In genomic region chr7:139878122-139878521, GRCm38 (mm10) we compare ENCODE assay signal across 14 mouse cellular contexts. TPM values are rescaled to one million over a fixed set of nuclear protein-coding genes. Genes with fewer than 3 reads are reported as not detected.
DNase-seq lines count a peak whose midpoint lies in the region; TF ChIP-seq lines count a peak whose summit lies in the region.
"Had no signal": no experiment of that assay in that cellular context is flagged by ENCODE, and none has a peak within 500 bp of the region (broad histone marks: within the 10 kb centered on the region; RNA-seq: fewer than 3 reads in every experiment).

No protein-coding gene starts in this region.

- no peak for TF ChIP-seq CTCF in layer of hippocampus, adult 2 months (conservative IDR thresholded peaks at IDR 0.05)

- H3K4me3 ChIP-seq in layer of hippocampus, adult 2 months, result no peak overlapping the region
- H3K4me3 ChIP-seq: embryonic facial prominence, embryonic 13.5 days; embryonic facial prominence, embryonic 15.5 days; erythroblast, embryonic 14.5 days; forebrain, embryonic 10.5 days; forebrain, embryonic 12.5 days had no signal

- no peak for DNase-seq in layer of hippocampus, adult 2 months (ENCODE audit: low spot score in 2 of 2)
- no peak for DNase-seq in layer of hippocampus, postnatal 36 days
- DNase-seq in retina, postnatal 1 day, result peak; percentile 25
- no peak for DNase-seq in retina, embryonic 14.5 days (ENCODE audit: low spot score)
- DNase-seq in adrenal gland, adult 18-20 months (ENCODE audit: low spot score in 2 of 2), result no peak
- DNase-seq: adrenal gland, postnatal 25 days; B cell, adult 2 months had no signal

- H3K27ac ChIP-seq in layer of hippocampus, adult 2 months, result peak overlapping the region; percentile 9; the same call in 1 of the 2 replicates
- H3K27ac ChIP-seq: embryonic facial prominence, embryonic 13.5 days; embryonic facial prominence, embryonic 15.5 days; forebrain, embryonic 10.5 days; forebrain, embryonic 12.5 days had no signal

RNA-seq across cellular contexts. Expression of gene Kndc1, which starts 16.4 kb away (rescaled TPM):
- 10 to 100 TPM; 80.3 to 87.0 TPM for total RNA-seq in layer of hippocampus, adult 2 months (2021)
- 10 to 100 TPM; 87.3 to 88.1 TPM for total RNA-seq in layer of hippocampus, postnatal 36 days (2021)
- 1 to 10 TPM in 1 of 2 experiments, under 1 TPM in 1; 0.93 to 1.2 TPM for total RNA-seq in adrenal gland, adult 18-20 months (2021)
- total RNA-seq: common myeloid progenitor, adult 5-6 weeks had no signal

RNA-seq across cellular contexts. Expression of gene Adgra1, which starts 44.1 kb away (rescaled TPM):
- total RNA-seq in layer of hippocampus, adult 2 months (2021), result 10 to 100 TPM; 45.8 to 48.8 TPM
- 10 to 100 TPM; 47.9 to 49.6 TPM for total RNA-seq in layer of hippocampus, postnatal 36 days (2021)
- total RNA-seq in adrenal gland, adult 18-20 months (2021), result 1 to 10 TPM; 2.6 to 2.8 TPM
- total RNA-seq: CH12.LX; common myeloid progenitor, adult 5-6 weeks had no signal

Comparison
In these comparisons a context has a peak if more than half of its experiments do, and no peak if none do; other contexts are left out.
1. RNA of gene Kndc1, which starts 16.4 kb away (total RNA-seq): 87.3 to 88.1 TPM in layer of hippocampus, postnatal 36 days and 80.3 to 87.0 TPM in layer of hippocampus, adult 2 months; 0.93 to 1.2 TPM in adrenal gland, adult 18-20 months; every median in the first group is over 10 times any median in the second.
2. RNA of gene Adgra1, which starts 44.1 kb away (total RNA-seq): 47.9 to 49.6 TPM in layer of hippocampus, postnatal 36 days and 45.8 to 48.8 TPM in layer of hippocampus, adult 2 months; 2.6 to 2.8 TPM in adrenal gland, adult 18-20 months; every median in the first group is over 10 times any median in the second.